Mouse (Mus musculus) CD4-positive, CD25-positive, alpha-beta regulatory T cell, adult 2 months (primary cell): Measurements from ENCODE around the gene Itpr2.

Source experiments
- DNase-seq: peaks from one replicate; pipeline ENCODE4 v3.0.0-alpha.2; 2012; ENCODE audit warnings: low read depth, low spot score

The Itpr2 gene

GRCm38 (mm10) chr6:146509891-146510290 lies 7.9 kb upstream of the Itpr2 start:
- DNase-seq: no peak

GRCm38 (mm10) chr6:146504459-146504858 lies 2.4 kb upstream of the Itpr2 start:
- no peak for DNase-seq

- DNase-seq: no peak
Observed at GRCm38 (mm10) chr6:146502856-146503255, 833 bp upstream of the Itpr2 start.

GRCm38 (mm10) chr6:146501316-146501865 lies 632 bp downstream of the Itpr2 start:
- DNase-seq: peak; percentile 76

- DNase-seq: no peak
Observed at GRCm38 (mm10) chr6:146500771-146501170, 1.3 kb downstream of the Itpr2 start.

GRCm38 (mm10) chr6:146500206-146500605 lies 1.8 kb downstream of the Itpr2 start:
- no peak for DNase-seq

- no peak for DNase-seq
Observed at GRCm38 (mm10) chr6:146499566-146499965, 2.5 kb downstream of the Itpr2 start.

- no peak for DNase-seq
Observed at GRCm38 (mm10) chr6:146498416-146498815, 3.6 kb downstream of the Itpr2 start.

- DNase-seq: peak; percentile 57
Observed at GRCm38 (mm10) chr6:146497866-146498265, 4.2 kb downstream of the Itpr2 start.

- DNase-seq: peak; percentile 43
Observed at GRCm38 (mm10) chr6:146497435-146497834, 4.6 kb downstream of the Itpr2 start.

- no peak for DNase-seq
Observed at GRCm38 (mm10) chr6:146491680-146492079, 10.3 kb downstream of the Itpr2 start.

- DNase-seq: no peak
Observed at GRCm38 (mm10) chr6:146490416-146490960, 11.5 kb downstream of the Itpr2 start.

GRCm38 (mm10) chr6:146489841-146490240 lies 12.2 kb downstream of the Itpr2 start:
- DNase-seq: peak; percentile 49

GRCm38 (mm10) chr6:146488749-146489148 lies 13.3 kb downstream of the Itpr2 start:
- DNase-seq: no peak

GRCm38 (mm10) chr6:146487079-146487478 lies 14.9 kb downstream of the Itpr2 start:
- no peak for DNase-seq

- DNase-seq: peak; percentile 44
Observed at GRCm38 (mm10) chr6:146486073-146486472, 15.9 kb downstream of the Itpr2 start.

GRCm38 (mm10) chr6:146481441-146481840 lies 20.6 kb downstream of the Itpr2 start:
- DNase-seq: peak; percentile 59

- DNase-seq: peak; percentile 31
Observed at GRCm38 (mm10) chr6:146480925-146481324, 21.1 kb downstream of the Itpr2 start.

GRCm38 (mm10) chr6:146478888-146479683 lies 22.9 kb downstream of the Itpr2 start:
- no peak for DNase-seq

GRCm38 (mm10) chr6:146476865-146477264 lies 25.2 kb downstream of the Itpr2 start:
- DNase-seq: no peak

- no peak for DNase-seq
Observed at GRCm38 (mm10) chr6:146474166-146474565, 27.9 kb downstream of the Itpr2 start.

- no peak for DNase-seq
Observed at GRCm38 (mm10) chr6:146473216-146473955, 28.6 kb downstream of the Itpr2 start.
